Mouse (Mus musculus) Patski (cell line): Measurements from ENCODE around the gene BC035044. TPM values are rescaled to one million over a fixed set of nuclear protein-coding genes. Genes with fewer than 3 reads are reported as not detected.
"Not testable (repeated sequence)": the region's sequence is repeated elsewhere in the genome, so short reads cannot be mapped to it uniquely, and the experiment has no call there.

Experiments used
- ATAC-seq: fragments of 100-300 bp; one replicate; pipeline ENCODE4 v1.8.0; 2021
- CTCF ChIA-PET: fragments of 350-600 bp; sonication (Branson Sonifier 250); formaldehyde crosslinking; loops from one replicate; lab custom pipeline; 2022; ENCODE audit warnings: inconsistent platforms; lab: Charles Lee
- POLR2A ChIA-PET: fragments of 350-600 bp; sonication (Branson Sonifier 250); formaldehyde crosslinking; loops from one replicate; lab custom pipeline; 2022; ENCODE audit warnings: antibody characterized with exemption, inconsistent platforms; lab: Charles Lee
- DNase-seq: peaks from one replicate; pipeline ENCODE4 v3.0.0-alpha.2; 2011; ENCODE audit warnings: low read depth, low spot score
- H3K27me3 ChIP-seq: fragments of 371-371 bp; one replicate; pipeline ENCODE4 v1.5.1; 2021
- CTCF ChIP-seq: fragments of 100-300 bp; IDR thresholded peaks from one replicate; pipeline ENCODE4 v1.5.1; 2021
- in situ Hi-C: fragments of 300-500 bp; cut with MboI; formaldehyde crosslinking; loops from 3 replicates; pipeline ENCODE4 v1.11.1; 2018; ENCODE audit warnings: low pct_unique_long_range_greater_than_20kb, mixed read lengths
- polyA plus RNA-seq: library from polyadenylated mRNA; unstranded; gene quantifications from one replicate; pipeline ENCODE4 v1.2.3, GENCODE M21; 2021

The BC035044 gene
- polyA plus RNA-seq, 1 experiment from 2014 or later: not detected

GRCm38 (mm10) chr6:128802999-128803857 lies 87.7 kb downstream of the BC035044 start:
- peak; percentile 97 for ATAC-seq

GRCm38 (mm10) chr6:128802557-128802956 lies 88.4 kb downstream of the BC035044 start:
- no peaks in the 10 kb centered on the region for H3K27me3 ChIP-seq
- peak; percentile 20 for ATAC-seq
- in situ Hi-C loops: loop anchor here (5.0 kb wide), 1 partner anchor 40 kb away; no protein-coding TSS in a partner anchor
- DNase-seq: peak; percentile 4
- no peak for TF ChIP-seq CTCF
- POLR2A ChIA-PET: no interaction called here
- CTCF ChIA-PET: interaction anchor here (0.9 to 2.0 kb wide), 3 partner anchors 36 to 41 kb away, joined by 3 to 9 read pairs (median 6); no protein-coding TSS in a partner anchor

More at GRCm38 (mm10) chr6:128802999-128803857, 87.7 kb downstream of the BC035044 start:
- H3K27me3 ChIP-seq: no peaks in the 10 kb centered on the region
- DNase-seq: peak; percentile 91
- CTCF ChIA-PET: interaction anchor here (0.9 to 2.0 kb wide), 3 partner anchors 37 to 40 kb away, joined by 3 to 9 read pairs (median 6); no protein-coding TSS in a partner anchor
- peak; percentile 88 for TF ChIP-seq CTCF
- POLR2A ChIA-PET: no interaction called here
- in situ Hi-C loops: loop anchor here (5.0 kb wide), 1 partner anchor 39 kb away; no protein-coding TSS in a partner anchor

GRCm38 (mm10) chr6:128800696-128801095 lies 90.2 kb downstream of the BC035044 start:
- ATAC-seq, DNase-seq, H3K27me3 ChIP-seq, POLR2A ChIA-PET: not testable (repeated sequence)
- CTCF ChIA-PET: interaction anchor here (1.1 to 1.7 kb wide), 2 partner anchors 34 to 40 kb away, joined by 3 to 5 read pairs; no protein-coding TSS in a partner anchor
- in situ Hi-C loops: loop anchor here (5.0 kb wide), 1 partner anchor 42 kb away; no protein-coding TSS in a partner anchor

GRCm38 (mm10) chr6:128799896-128800270 lies 91.0 kb downstream of the BC035044 start:
- ChIA-PET CTCF (interaction anchor here (1.1 to 1.7 kb wide), 3 partner anchors 33 to 40 kb away, joined by 3 to 5 read pairs (median 3); no protein-coding TSS in a partner anchor), POLR2A (no interaction called here)
- no peaks in the 10 kb centered on the region for H3K27me3 ChIP-seq
- TF ChIP-seq CTCF: no peak
- DNase-seq: no peak
- in situ Hi-C loops: loop anchor here (5.0 kb wide), 2 partner anchors 38 to 42 kb away; no protein-coding TSS in a partner anchor
- no peak for ATAC-seq

GRCm38 (mm10) chr6:128799144-128799895 lies 91.6 kb downstream of the BC035044 start:
- POLR2A ChIA-PET: not testable (repeated sequence)

More at GRCm38 (mm10) chr6:128799144-128799895, 91.6 kb downstream of the BC035044 start:
- in situ Hi-C loops: loop anchor here (5.0 kb wide), 1 partner anchor 37 kb away; no protein-coding TSS in a partner anchor
- ATAC-seq (peak; percentile 37), DNase-seq (peak; percentile 62)
- peak; percentile 70 for TF ChIP-seq CTCF
- CTCF ChIA-PET: interaction anchor here (0.8 to 1.7 kb wide), 3 partner anchors 33 to 39 kb away, joined by 3 to 5 read pairs (median 5); no protein-coding TSS in a partner anchor
- H3K27me3 ChIP-seq: not testable (repeated sequence)

Other genes starting within 250 kb of the BC035044 start
- not detected for gene Clec2h, start 228.7 kb downstream of the BC035044 start, polyA plus RNA-seq
- gene Klrb1, start 168.1 kb downstream of the BC035044 start, polyA plus RNA-seq: not detected
- not detected for gene Klrb1c, start 101.9 kb downstream of the BC035044 start, polyA plus RNA-seq
- gene Gm44511, start 64.8 kb downstream of the BC035044 start, polyA plus RNA-seq: not detected
- gene Klrb1b, start 64.8 kb downstream of the BC035044 start, polyA plus RNA-seq: not detected
- gene Clec2i, start 3.5 kb downstream of the BC035044 start, polyA plus RNA-seq: not detected
- 0.03 TPM for gene Clec2g, start 43.3 kb upstream of the BC035044 start, polyA plus RNA-seq
- not detected for gene Klrb1f, start 154.8 kb upstream of the BC035044 start, polyA plus RNA-seq
- not detected for gene Clec2e, start 209.8 kb upstream of the BC035044 start, polyA plus RNA-seq